Mouse (Mus musculus) thymus, postnatal 0 days (tissue): ENCODE data around the gene 1110008L16Rik. TPM values are rescaled to one million over a fixed set of nuclear protein-coding genes. Genes with fewer than 3 reads are reported as not detected.
"Not testable (repeated sequence)": the region's sequence is repeated elsewhere in the genome, so short reads cannot be mapped to it uniquely, and the experiment has no call there.

ENCODE experiments used
- DNase-seq: peaks from one replicate; pipeline ENCODE4 v3.0.0-alpha.2; 2015; ENCODE audit warnings: low spot score
- polyA plus RNA-seq: library from polyadenylated mRNA; unstranded; fragments of >200 nt; fragmentation: Nextera tagmentation; extraction: Ambion mirVana; gene quantifications from 2 replicates; pipeline ENCODE4 v1.2.1, GENCODE M21; 2015

Gene 1110008L16Rik
- 16.0 and 16.2 TPM in 2 replicates for polyA plus RNA-seq

DNA sequence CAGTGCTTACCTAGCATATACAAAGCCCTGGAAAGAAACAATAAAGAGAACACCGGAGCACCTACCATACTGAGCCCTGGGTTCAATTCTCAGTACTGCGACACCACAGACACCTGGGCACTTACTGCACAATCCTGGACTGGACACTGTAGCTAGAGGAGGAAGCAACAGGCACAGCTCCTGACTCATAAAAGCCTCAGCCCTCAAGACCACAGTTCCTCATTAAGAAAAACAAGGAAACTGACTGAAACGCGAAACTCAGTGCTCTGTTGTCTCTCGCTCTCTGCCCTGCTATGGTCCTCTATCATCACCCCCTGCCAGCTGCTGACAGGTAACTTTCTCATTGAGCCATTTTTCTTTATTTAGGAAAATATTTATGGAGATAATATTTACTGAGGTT is at the start of gene 1110008L16Rik:
Gene 1110008L16Rik (plus strand): TSS at position 242 of the 400 bp plus-strand sequence.
- DNase-seq, result no peak

GRCm38 (mm10) chr12:55261950-55262349 is 37.4 kb upstream of the 1110008L16Rik start:
- not testable (repeated sequence) for DNase-seq

DNA sequence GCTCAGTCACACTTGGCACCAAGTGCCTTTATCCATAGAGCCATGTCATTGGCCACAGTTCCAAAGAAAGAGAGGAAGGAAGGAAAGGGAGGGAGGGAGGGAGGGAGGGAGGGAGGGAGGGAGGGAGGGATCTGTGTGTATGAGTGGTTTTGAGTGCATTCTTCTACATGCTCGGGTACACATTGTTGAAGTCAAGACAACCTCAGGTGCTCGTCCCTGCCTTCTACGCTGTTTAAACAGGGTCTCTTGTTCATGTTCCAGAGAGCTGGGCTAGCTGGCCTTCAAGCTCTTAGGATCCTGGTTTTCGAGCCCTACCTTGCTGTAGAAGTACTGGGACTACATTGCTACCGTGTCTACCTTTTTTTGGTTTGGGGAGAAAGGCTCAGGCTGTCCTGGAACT is 36.0 kb upstream of the 1110008L16Rik start:
- not testable (repeated sequence) for DNase-seq

DNA sequence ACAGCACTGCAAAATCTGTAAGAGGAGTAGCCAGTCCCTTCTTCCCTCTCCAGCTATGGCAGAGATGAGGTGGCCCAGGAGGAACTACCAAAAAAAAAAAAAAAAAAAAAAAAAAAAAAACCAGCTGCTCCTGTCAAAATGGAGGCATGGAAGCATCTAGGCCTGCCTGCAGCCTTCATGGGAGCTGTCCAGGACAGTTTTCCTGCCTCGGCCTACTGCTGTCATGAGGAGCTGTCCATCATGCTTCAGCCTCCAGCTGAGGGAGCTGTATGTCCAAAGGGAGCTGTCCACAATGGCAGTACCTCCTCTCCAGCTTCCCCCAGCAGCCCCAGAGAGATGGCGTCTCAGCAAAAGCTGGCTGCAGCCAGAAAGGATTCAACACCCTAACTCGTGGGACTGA is 27.1 kb upstream of the 1110008L16Rik start:
- no peak for DNase-seq

- DNase-seq, result not testable (repeated sequence)
These were observed 21.8 kb upstream of the 1110008L16Rik start for GRCm38 (mm10) chr12:55277583-55277982.

GRCm38 (mm10) chr12:55298112-55298511 is 1.3 kb upstream of the 1110008L16Rik start:
- no peak for DNase-seq

- no peak for DNase-seq
These were observed 1.5 kb downstream of the 1110008L16Rik start for GRCm38 (mm10) chr12:55300820-55301351.

GRCm38 (mm10) chr12:55301472-55302300 is 2.3 kb downstream of the 1110008L16Rik start:
- peak; percentile 15 for DNase-seq

DNA sequence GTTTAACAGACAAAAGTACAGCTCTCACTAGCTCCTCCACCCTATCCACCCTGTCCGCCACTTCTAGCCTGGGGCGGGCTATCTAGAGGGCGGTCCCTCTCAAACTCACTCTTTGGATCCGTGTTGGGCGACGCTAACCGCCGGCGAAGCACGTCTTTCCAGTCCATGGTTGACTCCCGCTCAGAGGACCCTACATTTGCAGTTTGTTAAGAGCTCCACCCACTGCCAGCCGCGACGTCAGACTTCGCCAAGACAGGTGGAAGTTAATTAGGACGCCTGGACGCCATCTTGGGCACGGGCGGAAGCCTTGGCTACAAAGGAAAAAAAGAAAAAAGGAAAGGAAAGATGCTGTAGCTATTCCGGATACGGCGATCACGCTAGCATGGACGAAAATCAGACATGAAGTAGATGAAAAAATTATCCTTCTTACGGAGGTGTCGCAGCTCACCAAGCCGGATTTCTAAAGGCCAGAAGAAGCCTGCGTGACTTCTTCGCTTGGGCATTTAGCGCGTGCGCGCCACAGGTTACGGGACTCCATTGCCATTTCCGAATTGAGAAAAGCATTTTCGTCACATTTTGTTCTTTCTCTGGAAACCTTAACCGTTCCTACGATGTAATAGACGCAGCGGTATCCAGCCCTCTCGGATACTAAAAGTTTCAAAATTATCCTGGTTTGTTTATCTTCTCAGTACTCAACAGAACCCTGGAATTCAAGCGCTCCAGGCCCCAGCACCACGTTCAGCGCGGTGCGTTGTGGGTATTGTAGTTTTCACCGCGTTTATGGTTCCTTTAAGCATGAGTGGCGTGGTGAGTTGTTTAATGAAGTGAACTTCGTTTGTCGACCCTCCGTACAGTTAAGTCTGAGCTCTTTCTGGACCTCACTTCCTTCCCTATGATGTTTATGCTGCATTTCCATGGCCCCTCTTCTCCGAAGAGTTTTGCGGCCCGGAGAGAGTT is 3.4 kb downstream of the 1110008L16Rik start, which contains the start of gene Ppp2r3c:
Gene Ppp2r3c (minus strand): TSS at position 514 of the 957 bp plus-strand sequence.
- DNase-seq, result peak; percentile 94

- DNase-seq, result no peak
These were observed 7.0 kb downstream of the 1110008L16Rik start for GRCm38 (mm10) chr12:55306371-55306770.

DNA sequence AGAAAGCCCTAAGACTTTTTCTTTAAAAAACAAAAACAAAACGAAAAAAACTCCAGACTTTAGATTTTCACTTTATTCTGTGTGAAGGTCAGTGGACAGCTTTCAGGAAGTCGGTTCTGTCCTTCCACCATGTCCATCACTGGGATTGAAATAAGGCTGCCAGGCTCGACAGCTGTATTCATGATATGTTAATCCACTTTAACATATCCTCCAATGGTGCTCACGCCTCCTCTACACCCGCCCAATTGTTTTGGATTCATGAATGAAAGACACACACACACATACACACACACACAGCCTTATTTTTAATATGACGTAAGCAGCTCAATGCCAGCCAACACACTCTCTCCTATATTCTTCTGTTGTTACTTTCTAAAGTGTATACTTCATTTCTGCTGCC is 8.2 kb downstream of the 1110008L16Rik start:
- DNase-seq, result no peak

GRCm38 (mm10) chr12:55308731-55309130 is 9.4 kb downstream of the 1110008L16Rik start:
- no peak for DNase-seq

GRCm38 (mm10) chr12:55309501-55309900 is 10.1 kb downstream of the 1110008L16Rik start:
- DNase-seq, result no peak

- no peak for DNase-seq
These were observed 12.5 kb downstream of the 1110008L16Rik start for GRCm38 (mm10) chr12:55311841-55312240.

- peak; percentile 33 for DNase-seq
These were observed 14.5 kb downstream of the 1110008L16Rik start for GRCm38 (mm10) chr12:55313901-55314300.

GRCm38 (mm10) chr12:55315192-55315591 is 15.8 kb downstream of the 1110008L16Rik start:
- DNase-seq, result peak; percentile 95

DNA sequence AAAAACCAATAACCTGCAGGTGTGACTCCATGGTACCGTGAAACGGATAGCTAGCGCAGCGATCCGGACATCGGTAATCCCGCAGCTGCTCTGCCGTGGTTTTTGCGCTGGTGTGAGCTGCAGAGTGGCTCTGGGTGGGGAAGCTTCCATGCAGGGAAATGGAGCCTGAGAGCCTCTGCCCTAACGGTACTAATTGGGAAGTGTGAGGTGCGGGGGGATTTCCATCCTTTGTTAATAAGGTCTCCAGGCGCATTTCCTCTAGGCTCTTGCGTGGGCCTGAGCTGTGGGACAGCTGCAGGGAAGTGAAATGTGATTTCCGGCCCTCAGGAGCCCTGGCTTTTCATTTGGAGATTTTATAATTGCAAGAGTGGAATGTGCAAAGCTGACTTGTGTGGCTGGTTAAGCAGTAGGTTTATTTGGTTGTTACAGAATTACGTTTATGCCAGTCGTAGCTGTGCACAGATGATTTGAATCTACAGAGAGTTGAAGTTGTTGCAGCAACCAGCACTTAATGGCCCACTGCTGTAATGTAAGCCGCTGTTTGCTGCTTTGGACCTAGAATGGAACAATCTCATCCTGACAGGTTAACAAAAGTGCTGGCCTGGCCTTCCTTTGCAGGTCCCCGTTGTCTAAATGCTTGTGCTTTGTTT is 22.4 kb downstream of the 1110008L16Rik start:
- DNase-seq, result no peak

DNA sequence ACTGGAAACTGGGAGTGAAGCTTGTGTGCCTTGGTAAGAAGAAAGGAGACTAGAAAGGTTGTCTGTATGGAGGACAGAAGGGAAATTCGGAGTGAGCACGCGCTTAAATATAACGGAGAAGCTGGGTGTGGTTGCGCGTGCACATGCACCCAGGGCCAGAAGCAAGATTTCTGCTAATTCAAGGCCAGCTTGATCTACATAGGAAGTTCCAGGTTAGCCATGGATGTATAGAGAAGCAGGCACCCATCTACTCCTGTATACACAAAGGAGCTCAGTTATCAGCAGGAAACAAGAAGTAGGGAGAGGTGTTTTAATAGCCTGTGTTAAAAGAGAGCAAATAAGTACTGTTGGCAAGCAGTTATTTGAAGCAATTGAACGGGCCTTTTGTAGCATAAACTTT is 26.3 kb downstream of the 1110008L16Rik start:
- DNase-seq, result no peak

GRCm38 (mm10) chr12:55328784-55329183 is 29.4 kb downstream of the 1110008L16Rik start:
- DNase-seq, result no peak

DNA sequence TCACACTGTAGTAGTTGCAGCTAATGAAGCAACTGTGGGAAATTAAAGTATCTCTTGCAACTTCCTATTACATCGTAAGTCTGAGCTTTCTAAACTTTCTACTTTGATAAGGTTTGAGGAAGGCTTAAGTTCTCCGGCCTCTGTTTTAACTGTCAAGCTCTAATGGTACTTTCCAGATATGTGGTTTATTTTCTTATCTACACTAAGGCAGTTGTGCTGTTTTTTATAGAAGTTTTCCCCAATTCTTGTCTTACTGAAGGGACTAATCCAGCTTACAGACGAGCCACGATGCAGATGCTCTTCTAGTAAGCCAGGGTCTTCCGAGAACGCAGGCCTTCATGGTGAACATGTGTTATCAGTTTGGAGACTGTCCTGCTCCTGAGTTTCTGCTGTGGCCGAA is 30.0 kb downstream of the 1110008L16Rik start:
- no peak for DNase-seq

- DNase-seq, result no peak
These were observed 34.3 kb downstream of the 1110008L16Rik start for GRCm38 (mm10) chr12:55333662-55334061.
